Mouse (Mus musculus): ENCODE measurements at regions not wholly inside any gene's neighbourhood (a gene's known extent, or its start where the extent isn't known, plus 50 kb on each side); places are given as distances from the start of the nearest gene placed in this dataset.

GRCm38 (mm10) chr16:93202591-93202990, 376.6 kb upstream of the Runx1 start:
- no peaks in the 10 kb centered on the region for H3K4me1 ChIP-seq (replicated peaks; ENCODE audit: control insufficient read depth, insufficient read depth, low read length)
- no peak overlapping the region for H3K9ac ChIP-seq (ENCODE audit: low read length)
- H3K27ac ChIP-seq (ENCODE audit: low read depth): no peak overlapping the region
- H3K27me3 ChIP-seq (replicated peaks; ENCODE audit: control insufficient read depth, insufficient read depth, low read length): no peaks in the 10 kb centered on the region
- no peaks in the 10 kb centered on the region for H3K36me3 ChIP-seq (ENCODE audit: control insufficient read depth, insufficient read depth, low read length)
- H3K9me3 ChIP-seq (ENCODE audit: control insufficient read depth, low read length): no peaks in the 10 kb centered on the region
- no peak overlapping the region for H3K4me3 ChIP-seq (ENCODE audit: low read depth, low read length)
- DNase-seq (ENCODE audit: low spot score): no peak
- H3K4me2 ChIP-seq (ENCODE audit: low read length): no peak overlapping the region
- no peak for ATAC-seq (replicated peaks; ENCODE audit: low FRiP score, low TSS enrichment, low read depth)

- Histone ChIP-seq H3K9ac (ENCODE audit: low read length) (no peak overlapping the region), H3K4me1 (replicated peaks; ENCODE audit: control insufficient read depth, insufficient read depth, low read length) (no peaks in the 10 kb centered on the region), H3K27me3 (replicated peaks; ENCODE audit: control insufficient read depth, insufficient read depth, low read length) (no peaks in the 10 kb centered on the region), H3K27ac (ENCODE audit: low read depth) (no peak overlapping the region), H3K36me3 (ENCODE audit: control insufficient read depth, insufficient read depth, low read length) (no peaks in the 10 kb centered on the region), H3K4me3 (ENCODE audit: low read depth, low read length) (no peak overlapping the region), H3K9me3 (ENCODE audit: control insufficient read depth, low read length) (no peaks in the 10 kb centered on the region), H3K4me2 (ENCODE audit: low read length) (no peak overlapping the region)
- 86% methylated on average over 8 of the region's 8 CpGs for WGBS
- no peak for DNase-seq (ENCODE audit: low spot score)
- no peak for ATAC-seq (replicated peaks; ENCODE audit: low FRiP score, low TSS enrichment, low read depth)
Measured at GRCm38 (mm10) chr16:93197300-93197699, 371.4 kb upstream of the Runx1 start.

- Histone ChIP-seq H3K27me3 (replicated peaks; ENCODE audit: control insufficient read depth, insufficient read depth, low read length) (no peaks in the 10 kb centered on the region), H3K4me2 (ENCODE audit: low read length) (no peak overlapping the region), H3K9me3 (ENCODE audit: control insufficient read depth, low read length) (no peaks in the 10 kb centered on the region), H3K36me3 (ENCODE audit: control insufficient read depth, insufficient read depth, low read length) (no peaks in the 10 kb centered on the region), H3K9ac (ENCODE audit: low read length) (no peak overlapping the region), H3K4me1 (replicated peaks; ENCODE audit: control insufficient read depth, insufficient read depth, low read length) (no peaks in the 10 kb centered on the region), H3K4me3 (ENCODE audit: low read depth, low read length) (no peak overlapping the region), H3K27ac (ENCODE audit: low read depth) (no peak overlapping the region)
- no peak for ATAC-seq (replicated peaks; ENCODE audit: low FRiP score, low TSS enrichment, low read depth)
- 65% methylated on average over 7 of the region's 7 CpGs for WGBS
- DNase-seq (ENCODE audit: low spot score): no peak
Measured at GRCm38 (mm10) chr16:93193921-93194481, 368.1 kb upstream of the Runx1 start.

GRCm38 (mm10) chr16:93193263-93193662, 367.3 kb upstream of the Runx1 start:
- no peak overlapping the region for H3K4me2 ChIP-seq (ENCODE audit: low read length)
- H3K4me1 ChIP-seq (replicated peaks; ENCODE audit: control insufficient read depth, insufficient read depth, low read length): no peaks in the 10 kb centered on the region
- no peak overlapping the region for H3K27ac ChIP-seq (ENCODE audit: low read depth)
- H3K36me3 ChIP-seq (ENCODE audit: control insufficient read depth, insufficient read depth, low read length): no peaks in the 10 kb centered on the region
- WGBS: 87% methylated on average over 6 of the region's 6 CpGs
- H3K9me3 ChIP-seq (ENCODE audit: control insufficient read depth, low read length): no peaks in the 10 kb centered on the region
- ATAC-seq (replicated peaks; ENCODE audit: low FRiP score, low TSS enrichment, low read depth) (no peak), DNase-seq (ENCODE audit: low spot score) (no peak)
- H3K4me3 ChIP-seq (ENCODE audit: low read depth, low read length): no peak overlapping the region
- H3K9ac ChIP-seq (ENCODE audit: low read length): no peak overlapping the region
- no peaks in the 10 kb centered on the region for H3K27me3 ChIP-seq (replicated peaks; ENCODE audit: control insufficient read depth, insufficient read depth, low read length)

GRCm38 (mm10) chr16:93192651-93193173, 366.8 kb upstream of the Runx1 start:
- Histone ChIP-seq H3K4me3 (ENCODE audit: low read depth, low read length) (no peak overlapping the region), H3K9ac (ENCODE audit: low read length) (no peak overlapping the region), H3K36me3 (ENCODE audit: control insufficient read depth, insufficient read depth, low read length) (no peaks in the 10 kb centered on the region), H3K4me1 (replicated peaks; ENCODE audit: control insufficient read depth, insufficient read depth, low read length) (no peaks in the 10 kb centered on the region), H3K4me2 (ENCODE audit: low read length) (no peak overlapping the region), H3K27ac (ENCODE audit: low read depth) (no peak overlapping the region), H3K27me3 (replicated peaks; ENCODE audit: control insufficient read depth, insufficient read depth, low read length) (no peaks in the 10 kb centered on the region), H3K9me3 (ENCODE audit: control insufficient read depth, low read length) (no peaks in the 10 kb centered on the region)
- 81% methylated on average over 9 of the region's 9 CpGs for WGBS
- ATAC-seq (replicated peaks; ENCODE audit: low FRiP score, low TSS enrichment, low read depth) (no peak), DNase-seq (ENCODE audit: low spot score) (no peak)

- H3K36me3 ChIP-seq (ENCODE audit: control insufficient read depth, insufficient read depth, low read length): no peaks in the 10 kb centered on the region
- no peak overlapping the region for H3K9ac ChIP-seq (ENCODE audit: low read length)
- no peaks in the 10 kb centered on the region for H3K4me1 ChIP-seq (replicated peaks; ENCODE audit: control insufficient read depth, insufficient read depth, low read length)
- no peaks in the 10 kb centered on the region for H3K9me3 ChIP-seq (ENCODE audit: control insufficient read depth, low read length)
- no peak for ATAC-seq (replicated peaks; ENCODE audit: low FRiP score, low TSS enrichment, low read depth)
- DNase-seq (ENCODE audit: low spot score): no peak
- no peaks in the 10 kb centered on the region for H3K27me3 ChIP-seq (replicated peaks; ENCODE audit: control insufficient read depth, insufficient read depth, low read length)
- 82% methylated on average over 5 of the region's 5 CpGs for WGBS
- H3K4me2 ChIP-seq (ENCODE audit: low read length): no peak overlapping the region
- no peak overlapping the region for H3K27ac ChIP-seq (ENCODE audit: low read depth)
- H3K4me3 ChIP-seq (ENCODE audit: low read depth, low read length): no peak overlapping the region
Measured at GRCm38 (mm10) chr16:93191174-93191573, 365.2 kb upstream of the Runx1 start.

GRCm38 (mm10) chr16:93190301-93190700, 364.4 kb upstream of the Runx1 start:
- no peak overlapping the region for H3K4me3 ChIP-seq (ENCODE audit: low read depth, low read length)
- H3K9ac ChIP-seq (ENCODE audit: low read length): no peak overlapping the region
- no peaks in the 10 kb centered on the region for H3K27me3 ChIP-seq (replicated peaks; ENCODE audit: control insufficient read depth, insufficient read depth, low read length)
- DNase-seq (ENCODE audit: low spot score) (no peak), ATAC-seq (replicated peaks; ENCODE audit: low FRiP score, low TSS enrichment, low read depth) (no peak)
- WGBS: 61% methylated on average over 3 of the region's 3 CpGs
- no peaks in the 10 kb centered on the region for H3K4me1 ChIP-seq (replicated peaks; ENCODE audit: control insufficient read depth, insufficient read depth, low read length)
- H3K9me3 ChIP-seq (ENCODE audit: control insufficient read depth, low read length): no peaks in the 10 kb centered on the region
- H3K27ac ChIP-seq (ENCODE audit: low read depth): no peak overlapping the region
- no peak overlapping the region for H3K4me2 ChIP-seq (ENCODE audit: low read length)
- no peaks in the 10 kb centered on the region for H3K36me3 ChIP-seq (ENCODE audit: control insufficient read depth, insufficient read depth, low read length)

- 51% methylated on average over 3 of the region's 3 CpGs for WGBS
Measured at GRCm38 (mm10) chr16:93189875-93190274, 363.9 kb upstream of the Runx1 start.

GRCm38 (mm10) chr16:93189412-93189811, 363.5 kb upstream of the Runx1 start:
- no peak overlapping the region for H3K4me2 ChIP-seq (ENCODE audit: low read length)
- no peaks in the 10 kb centered on the region for H3K4me1 ChIP-seq (replicated peaks; ENCODE audit: control insufficient read depth, insufficient read depth, low read length)
- H3K27ac ChIP-seq (ENCODE audit: low read depth): no peak overlapping the region
- DNase-seq (ENCODE audit: low spot score) (no peak), ATAC-seq (replicated peaks; ENCODE audit: low FRiP score, low TSS enrichment, low read depth) (no peak)
- 88% methylated on average over 5 of the region's 5 CpGs for WGBS
- no peak overlapping the region for H3K9ac ChIP-seq (ENCODE audit: low read length)
- no peaks in the 10 kb centered on the region for H3K36me3 ChIP-seq (ENCODE audit: control insufficient read depth, insufficient read depth, low read length)
- no peak overlapping the region for H3K4me3 ChIP-seq (ENCODE audit: low read depth, low read length)
- no peaks in the 10 kb centered on the region for H3K27me3 ChIP-seq (replicated peaks; ENCODE audit: control insufficient read depth, insufficient read depth, low read length)
- H3K9me3 ChIP-seq (ENCODE audit: control insufficient read depth, low read length): no peaks in the 10 kb centered on the region

More at GRCm38 (mm10) chr16:93189875-93190274, 363.9 kb upstream of the Runx1 start:
- DNase-seq (ENCODE audit: low spot score) (no peak), ATAC-seq (replicated peaks; ENCODE audit: low FRiP score, low TSS enrichment, low read depth) (no peak)
- H3K4me2 ChIP-seq (ENCODE audit: low read length): no peak overlapping the region
- H3K9me3 ChIP-seq (ENCODE audit: control insufficient read depth, low read length): no peaks in the 10 kb centered on the region
- H3K27ac ChIP-seq (ENCODE audit: low read depth): no peak overlapping the region
- no peak overlapping the region for H3K4me3 ChIP-seq (ENCODE audit: low read depth, low read length)
- H3K27me3 ChIP-seq (replicated peaks; ENCODE audit: control insufficient read depth, insufficient read depth, low read length): no peaks in the 10 kb centered on the region
- H3K9ac ChIP-seq (ENCODE audit: low read length): no peak overlapping the region
- H3K4me1 ChIP-seq (replicated peaks; ENCODE audit: control insufficient read depth, insufficient read depth, low read length): no peaks in the 10 kb centered on the region
- no peaks in the 10 kb centered on the region for H3K36me3 ChIP-seq (ENCODE audit: control insufficient read depth, insufficient read depth, low read length)

Data from intestine, embryonic 14.5 days (tissue).